Mouse (Mus musculus) small intestine, adult 2 months (tissue): Measurements from ENCODE around the gene Olfr1411. TPM values are rescaled to one million over a fixed set of nuclear protein-coding genes. Genes with fewer than 3 reads are reported as not detected.

ENCODE experiments used
- H3K27ac ChIP-seq: fragments of 200-500 bp; 2 replicates; pipeline ENCODE4 v1.5.1; 2012; ENCODE audit warnings: low read depth, low read length, control low read depth, inconsistent platforms; ENCODE audit not compliant: insufficient read depth
- H3K27me3 ChIP-seq: fragments of 200-500 bp; 2 replicates; pipeline ENCODE4 v1.6.1; 2012; ENCODE audit warnings: mild to moderate bottlenecking, moderate library complexity, low read length, inconsistent platforms; ENCODE audit not compliant: control insufficient read depth, insufficient read depth
- H3K36me3 ChIP-seq: fragments of 200-500 bp; 2 replicates; pipeline ENCODE4 v1.6.1; 2012; ENCODE audit warnings: mild to moderate bottlenecking, low read length, control low read depth, inconsistent platforms; ENCODE audit not compliant: control insufficient read depth, insufficient read depth
- H3K4me1 ChIP-seq: fragments of 200-500 bp; 2 replicates; pipeline ENCODE4 v1.6.1; 2012; ENCODE audit warnings: low read length, inconsistent platforms, mixed read lengths; ENCODE audit not compliant: control insufficient read depth, insufficient read depth, insufficient read length
- H3K4me3 ChIP-seq: fragments of 200-500 bp; 2 replicates; pipeline ENCODE4 v1.5.1; 2012; ENCODE audit warnings: low read depth, mild to moderate bottlenecking, control low read depth, inconsistent platforms, low read length, moderate library complexity
- CTCF ChIP-seq: fragments of 200-500 bp; IDR thresholded peaks from 2 replicates; pipeline ENCODE4 v1.5.1; 2012; ENCODE audit warnings: low read depth, mild to moderate bottlenecking, control low read depth, inconsistent platforms, low read length, moderate library complexity, mixed read lengths; ENCODE audit not compliant: insufficient replicate concordance, insufficient read length; ENCODE audit errors: extremely low read depth
- POLR2A ChIP-seq: fragments of 200-500 bp; IDR thresholded peaks from 2 replicates; pipeline ENCODE4 v1.6.1; 2012; ENCODE audit warnings: low read depth, mild to moderate bottlenecking, control low read depth, inconsistent platforms, low read length, moderate library complexity
- WGBS: fragments of 180-500 bp; shearing (Covaris S2); methylation state at CpG from one replicate; pipeline ENCODE4 v1.1.7; 2018; 5-methylcytosine and 5-hydroxymethylcytosine counted together
- polyA plus RNA-seq: library from polyadenylated mRNA; depleted of rRNA; stranded (reverse); fragments of >200 nt; gene quantifications from 2 replicates; pipeline ENCODE4 v1.2.3, GENCODE M21; 2012

Olfr1411 gene
- polyA plus RNA-seq, 1 experiment = not detected

GRCm38 (mm10) chr1:92611008-92611407 lies 16.8 kb downstream of the Olfr1411 start:
- WGBS = 2% methylated on average over 5 of the region's 5 CpGs

GRCm38 (mm10) chr1:92613175-92613574 lies 19.0 kb downstream of the Olfr1411 start:
- Histone ChIP-seq H3K36me3 (no peaks in the 10 kb centered on the region), H3K4me1 (no peaks in the 10 kb centered on the region), H3K4me3 (no peak overlapping the region), H3K27me3 (no peaks in the 10 kb centered on the region), H3K27ac (no peak overlapping the region)
- WGBS = 46% methylated on average over 4 of the region's 4 CpGs
- TF ChIP-seq POLR2A = no peak

More at GRCm38 (mm10) chr1:92611008-92611407, 16.8 kb downstream of the Olfr1411 start:
- Histone ChIP-seq H3K4me3 (no peak overlapping the region), H3K27ac (no peak overlapping the region), H3K27me3 (no peaks in the 10 kb centered on the region), H3K4me1 (no peaks in the 10 kb centered on the region), H3K36me3 (no peaks in the 10 kb centered on the region)
- peak; percentile 85; the same call in 1 of the 2 replicates for TF ChIP-seq CTCF
- no peak for TF ChIP-seq POLR2A

GRCm38 (mm10) chr1:92614516-92614915 lies 20.3 kb downstream of the Olfr1411 start:
- no peaks in the 10 kb centered on the region for H3K36me3 ChIP-seq
- TF ChIP-seq CTCF = no peak
- no peak for TF ChIP-seq POLR2A
- H3K27ac ChIP-seq = no peak overlapping the region
- H3K4me1 ChIP-seq = no peaks in the 10 kb centered on the region
- H3K27me3 ChIP-seq = no peaks in the 10 kb centered on the region
- 3% methylated on average over 1 of the region's 1 CpGs for WGBS
- H3K4me3 ChIP-seq = no peak overlapping the region

- Histone ChIP-seq H3K27me3 (no peaks in the 10 kb centered on the region), H3K36me3 (no peaks in the 10 kb centered on the region), H3K4me1 (no peaks in the 10 kb centered on the region), H3K27ac (no peak overlapping the region), H3K4me3 (no peak overlapping the region)
- WGBS = 34% methylated on average over 1 of the region's 1 CpGs
- TF ChIP-seq CTCF (no peak), POLR2A (no peak)
Observed at GRCm38 (mm10) chr1:92616046-92616445, 21.8 kb downstream of the Olfr1411 start.

GRCm38 (mm10) chr1:92617488-92617887 lies 23.3 kb downstream of the Olfr1411 start, which contains the start of gene Olfr12:
Gene Olfr12, plus strand, starts transcription at chr1:92617788.
- TF ChIP-seq POLR2A = no peak
- no peak for TF ChIP-seq CTCF
- WGBS = 47% methylated on average over 2 of the region's 2 CpGs
- Histone ChIP-seq H3K4me1 (no peaks in the 10 kb centered on the region), H3K4me3 (no peak within 1 kb of the TSS), H3K27me3 (no peaks in the 10 kb centered on the region), H3K36me3 (no peaks in the 10 kb centered on the region), H3K27ac (no peak within 1 kb of the TSS)

GRCm38 (mm10) chr1:92618360-92618759 lies 24.1 kb downstream of the Olfr1411 start:
- Histone ChIP-seq H3K36me3 (no peaks in the 10 kb centered on the region), H3K4me1 (no peaks in the 10 kb centered on the region), H3K4me3 (no peak overlapping the region), H3K27me3 (no peaks in the 10 kb centered on the region), H3K27ac (no peak overlapping the region)
- 40% methylated on average over 4 of the region's 4 CpGs for WGBS
- TF ChIP-seq POLR2A = no peak
- no peak for TF ChIP-seq CTCF

GRCm38 (mm10) chr1:92628227-92628626 lies 34.0 kb downstream of the Olfr1411 start:
- no peak overlapping the region for H3K4me3 ChIP-seq
- no peaks in the 10 kb centered on the region for H3K4me1 ChIP-seq
- no peaks in the 10 kb centered on the region for H3K36me3 ChIP-seq
- H3K27me3 ChIP-seq = no peaks in the 10 kb centered on the region; the same call in 1 of the 2 replicates
- H3K27ac ChIP-seq = no peak overlapping the region
- WGBS = 66% methylated on average over 4 of the region's 4 CpGs
- TF ChIP-seq POLR2A (no peak), CTCF (no peak)
